Mouse (Mus musculus): ENCODE results near the gene Ctdsp2.

Ctdsp2 gene

GRCm38 (mm10) chr10:126978277-126978994, at the start of gene Ctdsp2:
TSS of gene Ctdsp2 (plus strand) at chr10:126978717.
- DNase-seq (ENCODE audit: extremely low read depth, insufficient read length, low spot score), result peak; percentile 100

GRCm38 (mm10) chr10:126928819-126929206, 49.7 kb upstream of the Ctdsp2 start:
- DNase-seq (ENCODE audit: extremely low read depth, insufficient read length, low spot score), result no peak

GRCm38 (mm10) chr10:126929543-126929942, 49.0 kb upstream of the Ctdsp2 start:
- no peak for DNase-seq (ENCODE audit: extremely low read depth, insufficient read length, low spot score)

GRCm38 (mm10) chr10:126930270-126931121, 48.0 kb upstream of the Ctdsp2 start:
- no peak for DNase-seq (ENCODE audit: extremely low read depth, insufficient read length, low spot score)

GRCm38 (mm10) chr10:126931123-126931759, 47.3 kb upstream of the Ctdsp2 start:
- no peak for DNase-seq (ENCODE audit: extremely low read depth, insufficient read length, low spot score)

- no peak for DNase-seq (ENCODE audit: extremely low read depth, insufficient read length, low spot score)
Measured at GRCm38 (mm10) chr10:126931760-126932139, 46.8 kb upstream of the Ctdsp2 start.

GRCm38 (mm10) chr10:126934561-126934960, 44.0 kb upstream of the Ctdsp2 start:
- DNase-seq (ENCODE audit: extremely low read depth, insufficient read length, low spot score), result no peak

- no peak for DNase-seq (ENCODE audit: extremely low read depth, insufficient read length, low spot score)
Measured at GRCm38 (mm10) chr10:126935121-126935520, 43.4 kb upstream of the Ctdsp2 start.

GRCm38 (mm10) chr10:126935556-126936381, 42.7 kb upstream of the Ctdsp2 start:
- DNase-seq (ENCODE audit: extremely low read depth, insufficient read length, low spot score), result peak; percentile 87

- DNase-seq (ENCODE audit: extremely low read depth, insufficient read length, low spot score), result no peak
Measured at GRCm38 (mm10) chr10:126940949-126941348, 37.6 kb upstream of the Ctdsp2 start.

- DNase-seq (ENCODE audit: extremely low read depth, insufficient read length, low spot score), result no peak
Measured at GRCm38 (mm10) chr10:126945531-126945930, 33.0 kb upstream of the Ctdsp2 start.

- DNase-seq (ENCODE audit: extremely low read depth, insufficient read length, low spot score), result no peak
Measured at GRCm38 (mm10) chr10:126949824-126950223, 28.7 kb upstream of the Ctdsp2 start.

GRCm38 (mm10) chr10:126950572-126950971, 27.9 kb upstream of the Ctdsp2 start:
- no peak for DNase-seq (ENCODE audit: extremely low read depth, insufficient read length, low spot score)

GRCm38 (mm10) chr10:126952375-126952774, 26.1 kb upstream of the Ctdsp2 start:
- no peak for DNase-seq (ENCODE audit: extremely low read depth, insufficient read length, low spot score)

- peak; percentile 50 for DNase-seq (ENCODE audit: extremely low read depth, insufficient read length, low spot score)
Measured at GRCm38 (mm10) chr10:126953029-126953471, 25.5 kb upstream of the Ctdsp2 start.

GRCm38 (mm10) chr10:126956692-126957358, 21.7 kb upstream of the Ctdsp2 start:
- no peak for DNase-seq (ENCODE audit: extremely low read depth, insufficient read length, low spot score)

GRCm38 (mm10) chr10:126957359-126958107, 21.0 kb upstream of the Ctdsp2 start:
- peak; percentile 67 for DNase-seq (ENCODE audit: extremely low read depth, insufficient read length, low spot score)

- DNase-seq (ENCODE audit: extremely low read depth, insufficient read length, low spot score), result no peak
Measured at GRCm38 (mm10) chr10:126960496-126960895, 18.0 kb upstream of the Ctdsp2 start.

- DNase-seq (ENCODE audit: extremely low read depth, insufficient read length, low spot score), result no peak
Measured at GRCm38 (mm10) chr10:126961757-126962156, 16.8 kb upstream of the Ctdsp2 start.

Data from 3134 (cell line).